Mouse (Mus musculus) ovary, postnatal 36 days (tissue): Measurements from ENCODE around the gene Arrdc5.
A peak's percentile ranks its signal among the peaks of the same experiment; 100 is the strongest.

ENCODE experiments used
- DNase-seq: peaks from one replicate; pipeline ENCODE4 v3.0.0; 2022; ENCODE audit warnings: low spot score, mixed read lengths

Gene Arrdc5

GRCm38 (mm10) chr17:56254695-56255094 lies 45.4 kb downstream of the Arrdc5 start:
- no peak for DNase-seq

DNA sequence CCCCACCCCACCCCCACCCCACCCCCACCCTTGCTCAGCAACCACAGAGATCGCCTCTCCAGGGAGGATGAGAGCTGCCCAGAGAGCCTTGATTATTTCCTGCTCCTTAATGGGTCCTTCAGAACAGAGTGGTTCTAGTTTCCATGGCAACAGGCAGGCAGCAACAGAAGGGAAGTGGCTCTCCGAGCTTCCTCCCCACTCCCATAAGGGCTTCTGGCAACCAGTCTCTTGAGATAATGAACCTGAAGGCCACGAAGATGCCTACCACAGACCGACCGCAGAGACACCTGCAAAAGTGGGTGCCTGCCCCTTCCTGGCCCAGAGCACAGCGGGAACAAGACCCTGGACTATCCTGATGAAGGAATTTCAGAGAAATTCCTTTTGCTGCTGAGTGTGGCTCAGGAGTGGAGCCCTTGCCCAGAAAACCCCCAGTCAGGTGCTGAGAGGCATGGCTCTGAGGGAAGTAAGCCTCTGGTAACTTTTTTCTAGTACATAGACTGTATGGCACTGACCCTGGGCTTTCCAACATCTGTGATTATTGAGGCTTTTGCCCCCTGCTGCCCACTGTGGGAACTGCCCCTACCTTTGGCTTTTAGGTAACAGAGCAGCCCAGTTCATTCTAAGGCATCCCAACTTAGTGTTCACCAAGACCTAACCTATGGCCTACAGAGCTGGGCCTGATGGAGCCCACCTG lies 48.8 kb downstream of the Arrdc5 start:
- peak; percentile 63 for DNase-seq

GRCm38 (mm10) chr17:56245608-56246007 lies 54.5 kb downstream of the Arrdc5 start:
- DNase-seq: no peak
